Mouse (Mus musculus) liver, postnatal 0 days (tissue): Measurements from ENCODE around the gene Abcc12.

Experiments used
- CTCF ChIP-seq: sonication (generic); IDR thresholded peaks from 2 replicates; pipeline ENCODE4 v1.5.1; 2016; ENCODE audit warnings: antibody characterized with exemption, low read depth
- EP300 ChIP-seq: IDR thresholded peaks from 2 replicates; pipeline ENCODE4 v1.6.1; 2016; ENCODE audit warnings: antibody characterized with exemption, low read depth, mild to moderate bottlenecking

- TF ChIP-seq EP300, result no peak
- TF ChIP-seq CTCF, result no peak
These were observed 39.6 kb downstream of the Abcc12 start for GRCm38 (mm10) chr8:86540906-86541305.
